Mouse (Mus musculus): ENCODE data around the gene Pomp. TPM values are rescaled to one million over a fixed set of nuclear protein-coding genes. Genes with fewer than 3 reads are reported as not detected.

The Pomp gene
- polyA plus RNA-seq, 1 experiment from 2014 or later, result 492 TPM

GRCm38 (mm10) chr5:147871091-147871820 lies 11.0 kb downstream of the Pomp start:
- ATAC-seq (replicated peaks; ENCODE audit: low FRiP score) (no peak), DNase-seq (ENCODE audit: low spot score) (no peak)
- no peaks in the 10 kb centered on the region for H3K4me1 ChIP-seq (replicated peaks; ENCODE audit: control insufficient read depth, insufficient read depth, low read length)
- H3K36me3 ChIP-seq (ENCODE audit: control insufficient read depth, insufficient read depth, low read length), result peaks cover 2% of the 10 kb centered on the region; the same call in 1 of the 2 replicates
- H3K4me3 ChIP-seq (ENCODE audit: low read depth, low read length), result no peak overlapping the region
- no peak overlapping the region for H3K4me2 ChIP-seq (ENCODE audit: low read depth, low read length, severe bottlenecking)
- H3K9me3 ChIP-seq (ENCODE audit: control insufficient read depth, low read length), result no peaks in the 10 kb centered on the region
- H3K27me3 ChIP-seq (ENCODE audit: control insufficient read depth, insufficient read depth, low read length), result no peaks in the 10 kb centered on the region
- no peak overlapping the region for H3K9ac ChIP-seq (ENCODE audit: low read length)
- H3K27ac ChIP-seq (ENCODE audit: low read depth, low read length), result no peak overlapping the region
- WGBS, result 93% methylated on average over 15 of the region's 15 CpGs

GRCm38 (mm10) chr5:147874491-147875065 lies 14.3 kb downstream of the Pomp start:
- no peak overlapping the region for H3K9ac ChIP-seq (ENCODE audit: low read length)
- no peak for ATAC-seq (replicated peaks; ENCODE audit: low FRiP score)
- no peak overlapping the region for H3K27ac ChIP-seq (ENCODE audit: low read depth, low read length)
- no peaks in the 10 kb centered on the region for H3K4me1 ChIP-seq (replicated peaks; ENCODE audit: control insufficient read depth, insufficient read depth, low read length)
- peaks cover 9% of the 10 kb centered on the region; the same call in 1 of the 2 replicates for H3K36me3 ChIP-seq (ENCODE audit: control insufficient read depth, insufficient read depth, low read length)
- DNase-seq (ENCODE audit: low spot score), result no peak
- no peaks in the 10 kb centered on the region for H3K9me3 ChIP-seq (ENCODE audit: control insufficient read depth, low read length)
- 96% methylated on average over 18 of the region's 18 CpGs for WGBS
- H3K27me3 ChIP-seq (ENCODE audit: control insufficient read depth, insufficient read depth, low read length), result no peaks in the 10 kb centered on the region
- no peak overlapping the region for H3K4me3 ChIP-seq (ENCODE audit: low read depth, low read length)
- H3K4me2 ChIP-seq (ENCODE audit: low read depth, low read length, severe bottlenecking), result no peak overlapping the region

- H3K9me3 ChIP-seq (ENCODE audit: control insufficient read depth, low read length), result no peaks in the 10 kb centered on the region
- no peak for ATAC-seq (replicated peaks; ENCODE audit: low FRiP score)
- no peaks in the 10 kb centered on the region for H3K27me3 ChIP-seq (ENCODE audit: control insufficient read depth, insufficient read depth, low read length)
- DNase-seq (ENCODE audit: low spot score), result no peak
- H3K4me2 ChIP-seq (ENCODE audit: low read depth, low read length, severe bottlenecking), result no peak overlapping the region
- 92% methylated on average over 8 of the region's 8 CpGs for WGBS
- peaks cover 7% of the 10 kb centered on the region; the same call in 1 of the 2 replicates for H3K36me3 ChIP-seq (ENCODE audit: control insufficient read depth, insufficient read depth, low read length)
- no peaks in the 10 kb centered on the region for H3K4me1 ChIP-seq (replicated peaks; ENCODE audit: control insufficient read depth, insufficient read depth, low read length)
- no peak overlapping the region for H3K4me3 ChIP-seq (ENCODE audit: low read depth, low read length)
- H3K27ac ChIP-seq (ENCODE audit: low read depth, low read length), result no peak overlapping the region
- H3K9ac ChIP-seq (ENCODE audit: low read length), result no peak overlapping the region
Measured at GRCm38 (mm10) chr5:147875210-147875609, 14.9 kb downstream of the Pomp start.

GRCm38 (mm10) chr5:147877520-147877919 lies 17.3 kb downstream of the Pomp start:
- Histone ChIP-seq H3K4me1 (replicated peaks; ENCODE audit: control insufficient read depth, insufficient read depth, low read length) (no peaks in the 10 kb centered on the region), H3K9me3 (ENCODE audit: control insufficient read depth, low read length) (no peaks in the 10 kb centered on the region), H3K36me3 (ENCODE audit: control insufficient read depth, insufficient read depth, low read length) (peaks cover 7% of the 10 kb centered on the region; the same call in 1 of the 2 replicates), H3K27me3 (ENCODE audit: control insufficient read depth, insufficient read depth, low read length) (no peaks in the 10 kb centered on the region), H3K27ac (ENCODE audit: low read depth, low read length) (no peak overlapping the region), H3K4me3 (ENCODE audit: low read depth, low read length) (no peak overlapping the region), H3K9ac (ENCODE audit: low read length) (no peak overlapping the region), H3K4me2 (ENCODE audit: low read depth, low read length, severe bottlenecking) (no peak overlapping the region)
- WGBS, result 84% methylated on average over 6 of the region's 6 CpGs
- DNase-seq (ENCODE audit: low spot score) (no peak), ATAC-seq (replicated peaks; ENCODE audit: low FRiP score) (no peak)

GRCm38 (mm10) chr5:147879971-147880682 lies 19.9 kb downstream of the Pomp start:
- no peak overlapping the region for H3K4me2 ChIP-seq (ENCODE audit: low read depth, low read length, severe bottlenecking)
- H3K9me3 ChIP-seq (ENCODE audit: control insufficient read depth, low read length), result no peaks in the 10 kb centered on the region
- H3K4me3 ChIP-seq (ENCODE audit: low read depth, low read length), result no peak overlapping the region
- H3K9ac ChIP-seq (ENCODE audit: low read length), result no peak overlapping the region
- 96% methylated on average over 17 of the region's 17 CpGs for WGBS
- no peaks in the 10 kb centered on the region for H3K4me1 ChIP-seq (replicated peaks; ENCODE audit: control insufficient read depth, insufficient read depth, low read length)
- no peak for DNase-seq (ENCODE audit: low spot score)
- no peak for ATAC-seq (replicated peaks; ENCODE audit: low FRiP score)
- no peaks in the 10 kb centered on the region for H3K27me3 ChIP-seq (ENCODE audit: control insufficient read depth, insufficient read depth, low read length)
- H3K27ac ChIP-seq (ENCODE audit: low read depth, low read length), result no peak overlapping the region
- H3K36me3 ChIP-seq (ENCODE audit: control insufficient read depth, insufficient read depth, low read length), result peaks cover 7% of the 10 kb centered on the region; the same call in 1 of the 2 replicates

- WGBS, result 94% methylated on average over 6 of the region's 6 CpGs
- no peak for ATAC-seq (replicated peaks; ENCODE audit: low FRiP score)
Measured at GRCm38 (mm10) chr5:147883581-147883980, 23.3 kb downstream of the Pomp start.

GRCm38 (mm10) chr5:147888313-147889297 lies 28.3 kb downstream of the Pomp start:
- WGBS, result 86% methylated on average over 10 of the region's 12 CpGs
- no peak overlapping the region for H3K9ac ChIP-seq (ENCODE audit: low read length)
- no peak overlapping the region for H3K4me2 ChIP-seq (ENCODE audit: low read depth, low read length, severe bottlenecking)
- H3K4me3 ChIP-seq (ENCODE audit: low read depth, low read length), result no peak overlapping the region
- peaks cover 7% of the 10 kb centered on the region for H3K27me3 ChIP-seq (ENCODE audit: control insufficient read depth, insufficient read depth, low read length)
- no peak for DNase-seq (ENCODE audit: low spot score)
- no peaks in the 10 kb centered on the region for H3K36me3 ChIP-seq (ENCODE audit: control insufficient read depth, insufficient read depth, low read length)
- peaks cover 2% of the 10 kb centered on the region; the same call in 1 of the 2 replicates for H3K4me1 ChIP-seq (replicated peaks; ENCODE audit: control insufficient read depth, insufficient read depth, low read length)
- no peaks in the 10 kb centered on the region for H3K9me3 ChIP-seq (ENCODE audit: control insufficient read depth, low read length)
- ATAC-seq (replicated peaks; ENCODE audit: low FRiP score), result no peak
- no peak overlapping the region for H3K27ac ChIP-seq (ENCODE audit: low read depth, low read length)

More at GRCm38 (mm10) chr5:147883581-147883980, 23.3 kb downstream of the Pomp start:
- no peak for DNase-seq (ENCODE audit: low spot score)
- Histone ChIP-seq H3K9me3 (ENCODE audit: control insufficient read depth, low read length) (no peaks in the 10 kb centered on the region), H3K4me3 (ENCODE audit: low read depth, low read length) (no peak overlapping the region), H3K9ac (ENCODE audit: low read length) (no peak overlapping the region), H3K27me3 (ENCODE audit: control insufficient read depth, insufficient read depth, low read length) (no peaks in the 10 kb centered on the region), H3K4me1 (replicated peaks; ENCODE audit: control insufficient read depth, insufficient read depth, low read length) (no peaks in the 10 kb centered on the region), H3K4me2 (ENCODE audit: low read depth, low read length, severe bottlenecking) (no peak overlapping the region), H3K27ac (ENCODE audit: low read depth, low read length) (no peak overlapping the region), H3K36me3 (ENCODE audit: control insufficient read depth, insufficient read depth, low read length) (no peaks in the 10 kb centered on the region; the same call in 1 of the 2 replicates)

- no peak for DNase-seq (ENCODE audit: low spot score)
Measured at GRCm38 (mm10) chr5:147892735-147893134, 32.5 kb downstream of the Pomp start.

More at GRCm38 (mm10) chr5:147892735-147893134, 32.5 kb downstream of the Pomp start:
- Histone ChIP-seq H3K36me3 (ENCODE audit: control insufficient read depth, insufficient read depth, low read length) (no peaks in the 10 kb centered on the region), H3K27ac (ENCODE audit: low read depth, low read length) (no peak overlapping the region), H3K9ac (ENCODE audit: low read length) (no peak overlapping the region), H3K4me1 (replicated peaks; ENCODE audit: control insufficient read depth, insufficient read depth, low read length) (peaks cover 2% of the 10 kb centered on the region; the same call in 1 of the 2 replicates), H3K4me3 (ENCODE audit: low read depth, low read length) (no peak overlapping the region), H3K4me2 (ENCODE audit: low read depth, low read length, severe bottlenecking) (no peak overlapping the region), H3K27me3 (ENCODE audit: control insufficient read depth, insufficient read depth, low read length) (peaks cover 13% of the 10 kb centered on the region), H3K9me3 (ENCODE audit: control insufficient read depth, low read length) (no peaks in the 10 kb centered on the region)
- 31% methylated on average over 6 of the region's 6 CpGs for WGBS
- no peak for ATAC-seq (replicated peaks; ENCODE audit: low FRiP score)

All from forebrain, embryonic 11.5 days (tissue).